Mouse (Mus musculus) left cerebral cortex, adult 2 months (tissue): ENCODE data around the gene Fbll1. TPM values are rescaled to one million over a fixed set of nuclear protein-coding genes. Genes with fewer than 3 reads are reported as not detected.
"Not testable (repeated sequence)": the region's sequence is repeated elsewhere in the genome, so short reads cannot be mapped to it uniquely, and the experiment has no call there.

Source experiments
- DNase-seq, 2 experiments: peaks; one replicate each; pipeline ENCODE4 v3.0.0; 2021 to 2022; ENCODE audit warnings: low spot score in 2 of 2, mixed read lengths in 1 of 2; ENCODE audit errors: extremely low spot score in 1 of 2
- H3K27ac ChIP-seq: fragments of 200-600 bp; 2 replicates; pipeline ENCODE4 v1.8.1; 2022
- H3K4me3 ChIP-seq: fragments of 200-600 bp; 2 replicates; pipeline ENCODE4 v1.8.1; 2022
- CTCF ChIP-seq: fragments of 200-600 bp; IDR thresholded peaks from 2 replicates; pipeline ENCODE4 v1.8.1; 2022; ENCODE audit warnings: antibody characterized with exemption, mild to moderate bottlenecking, moderate library complexity
- intact Hi-C: fragments of 180-260 bp; cut with DNase I; formaldehyde crosslinking; loops from one replicate; pipeline ENCODE4 v1.15.1; 2025
- long read RNA-seq, 2 experiments: library from polyadenylated mRNA; stranded (forward); transcript quantifications; one replicate each; pipeline ENCODE4 v2.0.0; 2021; ENCODE audit warnings: borderline mapping rate in 2 of 2
- total RNA-seq, 2 experiments: library from RNA; stranded (reverse); gene quantifications; 2 replicates each; pipeline ENCODE4 v1.2.3; 2021

Fbll1 gene
- total RNA-seq: 10 to 100 TPM; 41.4 to 42.3 TPM
- long read RNA-seq, experiment 1, transcript Fbll1-201 (1 exons, 1,503 nt): major isoform, 35 of 35 reads
- long read RNA-seq, experiment 1, partial matches to known transcripts: 0 of 35 reads
- long read RNA-seq, experiment 1, other reads (novel, unspliced or antisense): 0 of 35 reads
- long read RNA-seq, experiment 2, transcript Fbll1-201 (1 exons, 1,503 nt): major isoform, 21 of 21 reads
- long read RNA-seq, experiment 2, partial matches to known transcripts: 0 of 21 reads
- long read RNA-seq, experiment 2, other reads (novel, unspliced or antisense): 0 of 21 reads

GRCm38 (mm10) chr11:35798874-35799273 is at the start of gene Fbll1:
TSS of gene Fbll1 (minus strand) at chr11:35798884.
- no peak for DNase-seq
- peak within 1 kb of the TSS; percentile 94 for H3K27ac ChIP-seq
- no peak for TF ChIP-seq CTCF
- intact Hi-C loops: no loop called here
- peak within 1 kb of the TSS; percentile 60 for H3K4me3 ChIP-seq

GRCm38 (mm10) chr11:35844299-35844698 is 45.6 kb upstream of the Fbll1 start:
- TF ChIP-seq CTCF: no peak
- Histone ChIP-seq H3K4me3 (no peak overlapping the region), H3K27ac (no peak overlapping the region)
- DNase-seq: no peak
- intact Hi-C loops: no loop called here

- intact Hi-C loops, DNase-seq, H3K4me3 ChIP-seq, H3K27ac ChIP-seq: not testable (repeated sequence)
Measured at GRCm38 (mm10) chr11:35842560-35842959, 43.9 kb upstream of the Fbll1 start.

- Histone ChIP-seq H3K27ac (no peak overlapping the region), H3K4me3 (no peak overlapping the region)
- intact Hi-C loops: no loop called here
- TF ChIP-seq CTCF: no peak
- no peak for DNase-seq
Measured at GRCm38 (mm10) chr11:35841738-35842325, 43.1 kb upstream of the Fbll1 start.

- H3K27ac ChIP-seq, DNase-seq, H3K4me3 ChIP-seq, intact Hi-C loops: not testable (repeated sequence)
Measured at GRCm38 (mm10) chr11:35840806-35841205, 42.1 kb upstream of the Fbll1 start.

- no peak overlapping the region for H3K27ac ChIP-seq
- no peak overlapping the region for H3K4me3 ChIP-seq
- TF ChIP-seq CTCF: peak; percentile 30
- intact Hi-C loops: no loop called here
- no peak for DNase-seq
Measured at GRCm38 (mm10) chr11:35840282-35840681, 41.6 kb upstream of the Fbll1 start.

- peak; percentile 68 to 72 for DNase-seq
- H3K27ac ChIP-seq: peak overlapping the region; percentile 33; the same call in 1 of the 2 replicates
- peak overlapping the region; percentile 35 for H3K4me3 ChIP-seq
- TF ChIP-seq CTCF: no peak
- intact Hi-C loops: no loop called here
Measured at GRCm38 (mm10) chr11:35838345-35839338, 40.0 kb upstream of the Fbll1 start.

- intact Hi-C loops: no loop called here
- Histone ChIP-seq H3K27ac (peak overlapping the region; percentile 33; the same call in 1 of the 2 replicates), H3K4me3 (no peak overlapping the region)
- DNase-seq: no peak
- peak; percentile 9 for TF ChIP-seq CTCF
Measured at GRCm38 (mm10) chr11:35837156-35838126, 38.8 kb upstream of the Fbll1 start.

GRCm38 (mm10) chr11:35834022-35834760 is 35.5 kb upstream of the Fbll1 start, which contains the start of gene Rars:
TSS of gene Rars (minus strand) at chr11:35834506.
- TF ChIP-seq CTCF: peak; percentile 99
- Histone ChIP-seq H3K27ac (peak within 1 kb of the TSS; percentile 66; the same call in 1 of the 2 replicates), H3K4me3 (peak within 1 kb of the TSS; percentile 88)
- intact Hi-C loops: loop anchor here (2.0 to 5.0 kb wide), 2 partner anchors 67 to 167 kb away; partner anchors contain the start of gene Pank3
- peak; percentile 93 to 95 for DNase-seq

GRCm38 (mm10) chr11:35833270-35833669 is 34.6 kb upstream of the Fbll1 start:
- DNase-seq: no peak
- Histone ChIP-seq H3K27ac (no peak overlapping the region), H3K4me3 (peak overlapping the region; percentile 88)
- TF ChIP-seq CTCF: no peak
- intact Hi-C loops: loop anchor here (5.0 kb wide), 1 partner anchor 66 kb away; the partner anchor contains the start of gene Pank3
